ENCODE assay signal across 9 mouse cellular contexts in the genomic region with DNA sequence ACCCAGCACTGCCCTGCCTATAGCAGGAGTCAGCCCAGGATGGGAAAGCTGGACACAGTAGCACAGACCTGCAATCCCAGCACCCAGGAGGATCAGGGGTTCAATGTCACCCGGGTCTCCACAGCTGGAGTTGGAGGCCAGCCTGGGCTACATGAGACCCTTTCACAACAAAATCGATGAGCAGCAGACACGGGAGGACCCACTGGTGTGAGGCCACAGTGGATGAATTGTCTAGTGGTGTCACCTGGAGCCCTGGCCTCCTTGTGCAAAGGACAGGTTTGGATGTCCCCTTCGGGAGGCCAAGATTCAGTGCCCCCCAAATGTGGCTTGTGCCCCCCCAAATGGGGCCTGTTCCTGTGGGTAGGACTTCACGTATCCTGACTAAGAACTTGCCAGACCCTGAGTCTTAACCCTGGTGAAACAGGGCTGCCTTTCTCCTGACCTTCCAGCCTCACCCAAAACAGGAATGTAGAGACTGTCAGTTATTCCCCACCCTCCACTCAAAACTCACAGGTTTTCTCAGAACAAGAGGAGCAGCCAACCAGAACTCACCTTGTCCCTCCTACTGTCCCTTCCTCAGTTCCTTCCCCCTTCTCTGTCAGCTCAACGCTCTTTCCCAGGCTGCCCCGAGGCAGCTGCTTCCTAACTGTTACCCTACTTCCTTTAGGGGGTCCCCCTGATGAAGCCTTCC. TPM values are rescaled to one million over a fixed set of nuclear protein-coding genes. Genes with fewer than 3 reads are reported as not detected.
DNase-seq lines count a peak whose midpoint lies in the region; ATAC-seq and TF ChIP-seq lines count a peak whose summit lies in the region.
"Had no signal": no experiment of that assay in that cellular context is flagged by ENCODE, and none has a peak within 500 bp of the region (broad histone marks: within the 10 kb centered on the region; RNA-seq: fewer than 3 reads in every experiment).

No protein-coding gene starts in this region.

- no peak overlapping the region for H3ac ChIP-seq in myocyte (ENCODE audit: control insufficient read depth, insufficient read length)

- peaks cover 15% of the 10 kb centered on the region for H3K36me3 ChIP-seq in kidney, embryonic 14.5 days (ENCODE audit: control insufficient read depth, insufficient read depth, low read length)
- peaks cover 17% of the 10 kb centered on the region for H3K36me3 ChIP-seq in limb, embryonic 13.5 days
- H3K36me3 ChIP-seq in myocyte (ENCODE audit: control insufficient read depth, insufficient read depth): no peaks in the 10 kb centered on the region

- H3K79me2 ChIP-seq in myocyte (ENCODE audit: control insufficient read depth, insufficient read depth): no peaks in the 10 kb centered on the region

- WGBS in kidney, embryonic 14.5 days: 79% methylated on average over 7 of the region's 7 CpGs
- WGBS in limb, embryonic 13.5 days: 64% methylated on average over 7 of the region's 7 CpGs

- ATAC-seq in kidney, embryonic 14.5 days (ENCODE audit: low FRiP score, low TSS enrichment): no peak
- ATAC-seq in limb, embryonic 13.5 days (ENCODE audit: low FRiP score, low read depth): no peak

- H3K9me3 ChIP-seq in kidney, embryonic 14.5 days (ENCODE audit: control insufficient read depth, low read length): no peaks in the 10 kb centered on the region; the same call in 1 of the 2 replicates
- no peaks in the 10 kb centered on the region for H3K9me3 ChIP-seq in limb, embryonic 13.5 days
- H3K9me3 ChIP-seq: embryonic facial prominence, embryonic 12.5 days had no signal

- H3K27ac ChIP-seq in kidney, embryonic 14.5 days (ENCODE audit: low read depth, low read length): peak overlapping the region; percentile 3; the same call in 1 of the 2 replicates
- H3K27ac ChIP-seq in limb, embryonic 13.5 days: peak overlapping the region; percentile 39
- H3K27ac ChIP-seq: embryonic facial prominence, embryonic 12.5 days had no signal

- H3K4me2 ChIP-seq in kidney, embryonic 14.5 days (replicated peaks; ENCODE audit: low read depth, low read length): no peak overlapping the region
- no peak overlapping the region; the same call in 1 of the 2 replicates for H3K4me2 ChIP-seq in limb, embryonic 13.5 days (replicated peaks)
- peak overlapping the region; percentile 49 for H3K4me2 ChIP-seq in myocyte (ENCODE audit: low read depth)
- H3K4me2 ChIP-seq: embryonic facial prominence, embryonic 12.5 days had no signal

- no peaks in the 10 kb centered on the region for H3K27me3 ChIP-seq in kidney, embryonic 14.5 days (ENCODE audit: control insufficient read depth, insufficient read depth, low read length)
- no peaks in the 10 kb centered on the region for H3K27me3 ChIP-seq in limb, embryonic 13.5 days
- no peaks in the 10 kb centered on the region for H3K27me3 ChIP-seq in myocyte (ENCODE audit: control insufficient read depth, insufficient read depth, insufficient read length)
- H3K27me3 ChIP-seq: embryonic facial prominence, embryonic 12.5 days had no signal

- no peak overlapping the region for H3K9ac ChIP-seq in kidney, embryonic 14.5 days (ENCODE audit: low read depth, low read length)
- H3K9ac ChIP-seq in limb, embryonic 13.5 days: no peak overlapping the region; the same call in 1 of the 2 replicates
- H3K9ac ChIP-seq: embryonic facial prominence, embryonic 12.5 days had no signal

- TF ChIP-seq POLR2A in myocyte (IDR thresholded peaks at IDR 0.05; ENCODE audit: insufficient read length, low read depth): no peak

- H3K4me1 ChIP-seq in kidney, embryonic 14.5 days (ENCODE audit: control insufficient read depth, insufficient read depth, low read length): 0 out of 2 replicates have a peak, but pooled peaks cover 5% of the 10 kb centered on the region
- peaks cover 18% of the 10 kb centered on the region for H3K4me1 ChIP-seq in limb, embryonic 13.5 days

- H3K4me3 ChIP-seq in kidney, embryonic 14.5 days (ENCODE audit: low read length): no peak overlapping the region
- no peak overlapping the region for H3K4me3 ChIP-seq in limb, embryonic 13.5 days
- H3K4me3 ChIP-seq in myocyte: no peak overlapping the region
- H3K4me3 ChIP-seq: embryonic facial prominence, embryonic 12.5 days had no signal

- no peak for DNase-seq in kidney, adult 9 months
- peak; percentile 95 for DNase-seq in ZHBTc4 (ENCODE audit: low read depth, low spot score)
- no peak for DNase-seq in Muller cell, postnatal 12 days (ENCODE audit: inconsistent ontology term)
- DNase-seq in neural tube, embryonic 10.5 days (ENCODE audit: extremely low spot score, low spot score): no peak
- DNase-seq in layer of hippocampus, adult 11-12 months (ENCODE audit: low spot score): no peak

TF ChIP-seq in myocyte, 11 proteins besides CTCF, POLR2A, EP300 and RAD21:
- TF ChIP-seq TCF3 (IDR thresholded peaks at IDR 0.05; ENCODE audit: insufficient read length, low read depth): no peak
- TF ChIP-seq E2F4 (IDR thresholded peaks at IDR 0.05; ENCODE audit: insufficient read depth): no peak
- no peak for TF ChIP-seq TCF12 (IDR thresholded peaks at IDR 0.05; ENCODE audit: insufficient read depth, poor library complexity, severe bottlenecking)
- no peak for TF ChIP-seq REST (IDR thresholded peaks at IDR 0.05; ENCODE audit: insufficient read depth, insufficient read length)
- TF ChIP-seq USF1 (IDR thresholded peaks at IDR 0.05; ENCODE audit: low read depth): no peak
- no peak for TF ChIP-seq CEBPB (IDR thresholded peaks at IDR 0.05; ENCODE audit: insufficient read depth, poor library complexity, severe bottlenecking)
- no peak for TF ChIP-seq MYOD1 (IDR thresholded peaks at IDR 0.05; ENCODE audit: control insufficient read depth in 1 of 3, insufficient read length in 2 of 3, low read depth in 2 of 3)
- TF ChIP-seq MYOG (IDR thresholded peaks at IDR 0.05; ENCODE audit: control insufficient read depth in 1 of 3, insufficient read depth in 1 of 3, insufficient read length in 2 of 3, low read depth in 2 of 3): no peak
- no peak for TF ChIP-seq POLR2AphosphoS2 (IDR thresholded peaks at IDR 0.05; ENCODE audit: insufficient read length, low read depth)
- no peak for TF ChIP-seq SRF (IDR thresholded peaks at IDR 0.05; ENCODE audit: control insufficient read depth, insufficient read length, low read depth)
- no peak for TF ChIP-seq MAX (IDR thresholded peaks at IDR 0.05; ENCODE audit: low read depth)
TF ChIP-seq in myocyte: peak in this region for 0.

RNA-seq across cellular contexts. Expression of gene Fblim1, which starts 33.1 kb away (rescaled TPM):
- 49.4 and 71.3 TPM in 2 replicates for polyA plus RNA-seq in kidney, embryonic 14.5 days (2014; fragmentation: Nextera tagmentation; extraction: Ambion mirVana)
- 62.4 and 67.7 TPM in 2 replicates for polyA plus RNA-seq in limb, embryonic 13.5 days (2015; fragmentation: Nextera tagmentation; extraction: Ambion mirVana)
- polyA plus RNA-seq in myocyte (2012; fragmentation: generic; extraction: Trizol): 29.5 TPM

RNA-seq across cellular contexts. Expression of gene Spen, which starts 34.4 kb away (rescaled TPM):
- polyA plus RNA-seq in kidney, embryonic 14.5 days (2014; fragmentation: Nextera tagmentation; extraction: Ambion mirVana): 13.1 and 19.3 TPM in 2 replicates
- 10.8 and 11.5 TPM in 2 replicates for polyA plus RNA-seq in limb, embryonic 13.5 days (2015; fragmentation: Nextera tagmentation; extraction: Ambion mirVana)
- 11.7 TPM for polyA plus RNA-seq in myocyte (2012; fragmentation: generic; extraction: Trizol)

RNA-seq across cellular contexts. Expression of gene Tmem82, which starts 45.6 kb away (rescaled TPM):
- 0.86 and 1.2 TPM in 2 replicates for polyA plus RNA-seq in kidney, embryonic 14.5 days (2014; fragmentation: Nextera tagmentation; extraction: Ambion mirVana)
- 0.38 and 0.66 TPM in 2 replicates for polyA plus RNA-seq in limb, embryonic 13.5 days (2015; fragmentation: Nextera tagmentation; extraction: Ambion mirVana)
- 0.02 TPM for polyA plus RNA-seq in myocyte (2012; fragmentation: generic; extraction: Trizol)

RNA-seq across cellular contexts. Expression of gene Slc25a34, which starts 50.8 kb away (rescaled TPM):
- polyA plus RNA-seq in kidney, embryonic 14.5 days (2014; fragmentation: Nextera tagmentation; extraction: Ambion mirVana): 0.07 TPM in 1 of 2 replicates, not detected in the other
- not detected in 2 replicates for polyA plus RNA-seq in limb, embryonic 13.5 days (2015; fragmentation: Nextera tagmentation; extraction: Ambion mirVana)
- polyA plus RNA-seq in myocyte (2012; fragmentation: generic; extraction: Trizol): 0.12 TPM
- polyA plus RNA-seq: embryonic facial prominence, embryonic 12.5 days had no signal
